Mouse (Mus musculus): Measurements from ENCODE around the gene Syn1.

DNA sequence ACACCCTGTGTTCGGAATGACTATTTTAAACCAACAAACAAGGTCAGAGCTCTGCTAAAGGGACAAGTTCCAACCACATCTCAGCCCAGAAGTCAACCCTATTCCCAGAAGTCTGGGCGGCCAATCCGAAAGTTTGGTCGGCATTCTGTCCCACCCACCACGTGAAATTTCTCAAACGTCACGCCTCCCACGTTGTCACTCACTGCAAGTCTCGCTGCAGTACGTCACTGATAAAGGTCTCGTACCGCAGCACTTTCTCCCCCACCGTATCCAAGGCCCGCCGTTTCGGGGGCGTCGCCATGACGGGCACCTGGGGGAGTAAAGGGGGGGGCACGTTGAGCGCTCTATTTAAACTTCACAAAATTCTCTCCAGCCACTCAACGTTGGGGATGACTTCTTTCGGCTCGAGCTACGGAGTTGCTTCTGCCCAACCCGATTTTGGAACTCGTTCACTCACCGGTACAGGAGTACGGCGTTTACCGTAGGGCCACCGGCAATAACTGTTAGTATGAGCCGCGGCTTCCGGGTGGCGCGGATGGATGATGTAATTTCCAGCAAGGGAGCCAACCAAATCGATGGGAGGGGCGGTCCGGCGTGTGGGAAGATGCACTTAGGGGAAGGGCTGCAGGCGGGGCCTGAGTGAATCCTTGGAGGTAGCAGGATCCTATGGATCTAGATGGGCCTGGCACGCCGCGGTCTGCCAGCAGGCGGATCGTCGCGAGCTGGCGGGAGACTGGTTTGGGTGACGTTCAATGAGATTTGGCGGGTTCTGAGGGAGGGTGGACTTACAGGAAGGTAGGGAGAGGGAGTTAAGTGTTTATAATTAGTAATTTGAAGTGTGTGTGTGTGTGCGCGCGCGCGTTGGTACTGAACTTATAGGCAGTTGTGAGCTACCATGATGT lies 40.9 kb upstream of the Syn1 start, which contains the start of gene Uxt:
- TF ChIP-seq CTCF (IDR thresholded peaks at IDR 0.05; ENCODE audit: low read depth, low read length) (no peak), GATA1 (IDR thresholded peaks at IDR 0.05; ENCODE audit: borderline replicate concordance, low read length) (no peak), GATA2 (IDR thresholded peaks at IDR 0.05; ENCODE audit: borderline replicate concordance, low read depth, low read length) (no peak)

Data from G1E (cell line).